Mouse (Mus musculus): Measurements from ENCODE around the gene Gfm1.

GRCm38 (mm10) chr3:67514801-67515273 is 84.9 kb downstream of the Gfm1 start:
- TF ChIP-seq CTCF (IDR thresholded peaks at IDR 0.05; ENCODE audit: extremely low read depth, insufficient read depth, low read length) (no peak), POLR2A (IDR thresholded peaks at IDR 0.05; ENCODE audit: extremely low read depth, insufficient read depth, low read length) (no peak)
